22 mouse cellular contexts compared by ENCODE assay signal in genomic region chr1:56406786-56407185, GRCm38 (mm10).
"Had no signal": no experiment of that assay in that cellular context is flagged by ENCODE, and none has a peak within 500 bp of the region (broad histone marks: within the 10 kb centered on the region; RNA-seq: fewer than 3 reads in every experiment).

No protein-coding gene starts in this region.

- DNase-seq: heart, postnatal 10 days; heart, postnatal 14 days; heart, postnatal 36 days; heart, postnatal 4 days; kidney, adult 11 months; kidney, adult 18-20 months; kidney, adult 2 months; kidney, adult 8-10 months; kidney, adult 9 months; kidney, postnatal 10 days; kidney, postnatal 14 days; kidney, postnatal 25 days; kidney, postnatal 36 days; kidney, postnatal 4 days; layer of hippocampus, adult 9-11 months; layer of hippocampus, postnatal 36 days had no signal

- ATAC-seq: hindbrain, embryonic 16.5 days; hindbrain, postnatal 0 days; inflammation-experienced regulatory T-cells, adult 6 months; intestine, embryonic 15.5 days; intestine, embryonic 16.5 days; intestine, postnatal 0 days had no signal
